Mouse (Mus musculus) hindbrain, embryonic 11.5 days (tissue): ENCODE results near the gene Fasn. TPM values are rescaled to one million over a fixed set of nuclear protein-coding genes. Genes with fewer than 3 reads are reported as not detected.

Source experiments
- ATAC-seq: fragments of 200-750 bp; cut with Nextera tagmentation; 2 replicates; pipeline ENCODE4 v1.8.0; 2017; ENCODE audit warnings: mild to moderate bottlenecking, moderate TSS enrichment, moderate library complexity; ENCODE audit not compliant: low FRiP score
- DNase-seq: peaks from one replicate; pipeline ENCODE4 v3.0.0-alpha.2; 2015; ENCODE audit warnings: low spot score
- H3K27ac ChIP-seq: fragments of 300-500 bp; sonication (generic); 2 replicates; pipeline ENCODE4 v1.5.1; 2014; ENCODE audit warnings: mild to moderate bottlenecking, low read depth, low read length
- H3K27me3 ChIP-seq: fragments of 300-500 bp; sonication (generic); 2 replicates; pipeline ENCODE4 v1.6.1; 2014; ENCODE audit warnings: mild to moderate bottlenecking, low read length, moderate library complexity, mixed read lengths; ENCODE audit not compliant: control insufficient read depth, insufficient read depth
- H3K36me3 ChIP-seq: fragments of 300-500 bp; sonication (generic); 2 replicates; pipeline ENCODE4 v1.6.1; 2014; ENCODE audit warnings: mild to moderate bottlenecking, low read length, moderate library complexity, mixed read lengths; ENCODE audit not compliant: control insufficient read depth, insufficient read depth
- H3K4me1 ChIP-seq: fragments of 300-500 bp; sonication (generic); replicated peaks from 2 replicates; pipeline ENCODE4 v1.6.1; 2014; ENCODE audit warnings: low read length, mixed read lengths; ENCODE audit not compliant: control insufficient read depth, insufficient read depth
- H3K4me2 ChIP-seq: fragments of 300-500 bp; sonication (generic); replicated peaks from 2 replicates; pipeline ENCODE4 v1.6.1; 2014; ENCODE audit warnings: mild to moderate bottlenecking, low read depth, low read length
- H3K4me3 ChIP-seq: fragments of 300-500 bp; sonication (generic); 2 replicates; pipeline ENCODE4 v1.5.1; 2014; ENCODE audit warnings: low read depth, low read length
- H3K9ac ChIP-seq: fragments of 300-500 bp; sonication (generic); 2 replicates; pipeline ENCODE4 v1.6.1; 2014; ENCODE audit warnings: low read depth, low read length
- H3K9me3 ChIP-seq: fragments of 300-500 bp; sonication (generic); 2 replicates; pipeline ENCODE4 v1.6.1; 2016; ENCODE audit warnings: low read length; ENCODE audit not compliant: control insufficient read depth
- WGBS: fragments of 180-500 bp; shearing (Covaris S2); extraction: QIAGEN DNeasy Blood & Tissue Kit; methylation state at CpG from one replicate; pipeline ENCODE4 v1.1.7; 2014; 5-methylcytosine and 5-hydroxymethylcytosine counted together
- polyA plus RNA-seq: library from polyadenylated mRNA; unstranded; fragments of >200 nt; fragmentation: Nextera tagmentation; extraction: Ambion mirVana; gene quantifications from 2 replicates; pipeline ENCODE4 v1.2.1, GENCODE M21; 2014

The Fasn gene
- polyA plus RNA-seq, 1 experiment from 2014 or later = 76.0 TPM

DNA sequence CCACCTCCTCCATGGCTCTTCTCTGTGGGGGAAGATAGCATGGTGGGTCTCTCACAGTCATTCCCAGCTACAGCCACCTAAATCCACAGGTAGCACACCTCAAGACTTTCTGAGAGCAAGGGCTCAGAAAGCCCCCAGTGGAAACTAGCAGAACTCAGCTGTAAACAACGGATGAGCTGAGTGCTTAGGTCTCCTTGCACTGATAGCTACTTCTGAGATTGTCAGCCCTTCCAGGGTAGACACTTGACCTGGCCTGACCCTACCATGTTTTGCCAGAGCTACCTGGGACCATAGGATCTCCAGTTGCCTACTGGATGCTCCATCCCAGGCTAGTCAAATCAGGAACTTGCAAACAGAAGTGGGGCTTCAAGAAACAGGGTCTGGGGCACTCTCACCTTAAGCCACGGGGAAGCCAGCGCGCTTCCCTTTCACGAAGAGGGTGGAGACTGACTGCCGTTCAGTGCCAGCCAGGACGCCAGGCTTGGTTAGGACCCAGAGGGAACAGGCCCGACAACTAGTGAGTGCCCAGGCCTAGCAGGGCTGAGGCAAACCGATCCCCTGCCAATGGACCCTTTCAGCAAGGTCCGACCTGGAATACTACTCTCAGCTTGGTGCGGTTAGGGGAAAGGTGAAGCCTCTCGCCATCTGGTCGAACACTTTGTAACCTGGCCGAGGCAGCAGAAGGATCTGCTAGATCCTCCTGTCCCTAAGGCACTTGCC lies 1.4 kb downstream of the Fasn start:
- H3K4me2 ChIP-seq = peak overlapping the region; percentile 96
- no peak for ATAC-seq
- H3K4me1 ChIP-seq = peaks cover 33% of the 10 kb centered on the region
- H3K4me3 ChIP-seq = peak overlapping the region; percentile 88
- 1% methylated on average over 14 of the region's 14 CpGs for WGBS
- peak overlapping the region; percentile 100 for H3K27ac ChIP-seq
- no peak for DNase-seq
- H3K9ac ChIP-seq = peak overlapping the region; percentile 88
- H3K9me3 ChIP-seq = no peaks in the 10 kb centered on the region
- peaks cover 14% of the 10 kb centered on the region for H3K36me3 ChIP-seq
- no peaks in the 10 kb centered on the region for H3K27me3 ChIP-seq

DNA sequence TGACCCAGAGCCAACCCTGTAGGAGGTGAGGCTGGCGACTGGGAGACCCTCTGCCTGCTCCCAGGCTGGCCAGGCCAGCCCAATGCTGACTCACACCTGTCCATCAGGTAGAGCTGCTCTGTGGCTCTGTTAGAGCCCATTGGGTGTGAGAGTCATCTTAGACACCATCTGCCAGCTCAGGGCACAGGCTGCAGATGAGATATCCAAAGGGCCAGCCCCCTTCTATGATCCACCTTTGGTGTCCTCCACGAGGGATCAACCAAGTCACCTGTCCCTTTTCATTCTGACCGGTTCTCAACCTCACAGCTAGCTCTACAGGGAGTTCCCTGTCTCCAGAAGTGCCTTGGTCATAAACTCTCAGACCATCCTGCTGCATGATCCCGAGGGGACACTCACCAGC lies 2.0 kb downstream of the Fasn start:
- Histone ChIP-seq H3K9ac (peak overlapping the region; percentile 88), H3K4me3 (peak overlapping the region; percentile 88), H3K27ac (no peak overlapping the region), H3K9me3 (no peaks in the 10 kb centered on the region), H3K36me3 (peaks cover 19% of the 10 kb centered on the region), H3K4me2 (peak overlapping the region; percentile 96), H3K4me1 (peaks cover 33% of the 10 kb centered on the region), H3K27me3 (no peaks in the 10 kb centered on the region)
- ATAC-seq = no peak
- DNase-seq = no peak
- 74% methylated on average over 4 of the region's 4 CpGs for WGBS

DNA sequence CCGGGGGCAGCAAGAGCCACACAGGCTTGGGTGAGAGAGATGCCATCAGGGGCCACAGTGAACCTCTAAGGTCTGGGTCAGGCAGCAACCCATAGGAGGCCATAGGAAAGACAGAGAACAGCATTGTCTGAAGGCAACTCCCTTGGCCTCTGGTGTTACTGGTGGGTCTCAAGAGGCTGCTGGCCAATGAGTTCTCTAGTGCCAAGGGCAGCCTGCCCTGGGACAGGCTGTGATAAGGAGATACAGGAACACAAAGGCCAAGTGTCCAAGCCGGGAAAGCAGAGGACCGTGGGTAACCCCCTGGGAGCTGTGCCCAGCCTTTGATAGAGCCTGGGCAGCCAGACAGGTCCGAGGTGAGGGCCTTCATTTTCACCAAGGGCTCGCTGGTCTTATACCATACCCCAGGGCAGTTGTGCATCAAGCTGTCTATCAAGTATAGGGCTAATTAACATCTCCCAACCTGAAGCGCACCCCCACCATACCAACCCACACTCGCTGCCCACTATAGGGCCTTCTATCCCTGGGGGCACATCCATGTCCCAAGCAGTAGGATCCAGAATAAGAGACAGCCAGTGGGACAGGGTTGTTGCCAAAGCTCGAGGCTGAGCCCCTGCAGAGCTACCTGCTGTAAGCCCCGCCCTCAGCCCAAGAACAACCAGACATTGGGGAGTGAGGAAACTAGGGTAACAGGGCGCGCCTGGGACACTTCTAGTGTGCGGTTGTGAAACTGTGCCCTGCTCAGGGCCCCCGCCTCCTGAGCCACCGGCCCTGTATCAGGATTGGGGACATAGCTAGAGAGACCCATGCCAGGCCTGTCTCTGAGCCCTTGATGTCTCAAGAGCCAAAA lies 3.0 kb downstream of the Fasn start:
- WGBS = 87% methylated on average over 14 of the region's 14 CpGs
- ATAC-seq (no peak), DNase-seq (no peak)
- Histone ChIP-seq H3K9ac (peak overlapping the region; percentile 16), H3K27ac (no peak overlapping the region), H3K9me3 (no peaks in the 10 kb centered on the region), H3K4me3 (no peak overlapping the region; the same call in 1 of the 2 replicates), H3K27me3 (no peaks in the 10 kb centered on the region), H3K36me3 (peaks cover 27% of the 10 kb centered on the region), H3K4me2 (peak overlapping the region; percentile 96), H3K4me1 (peaks cover 33% of the 10 kb centered on the region)

DNA sequence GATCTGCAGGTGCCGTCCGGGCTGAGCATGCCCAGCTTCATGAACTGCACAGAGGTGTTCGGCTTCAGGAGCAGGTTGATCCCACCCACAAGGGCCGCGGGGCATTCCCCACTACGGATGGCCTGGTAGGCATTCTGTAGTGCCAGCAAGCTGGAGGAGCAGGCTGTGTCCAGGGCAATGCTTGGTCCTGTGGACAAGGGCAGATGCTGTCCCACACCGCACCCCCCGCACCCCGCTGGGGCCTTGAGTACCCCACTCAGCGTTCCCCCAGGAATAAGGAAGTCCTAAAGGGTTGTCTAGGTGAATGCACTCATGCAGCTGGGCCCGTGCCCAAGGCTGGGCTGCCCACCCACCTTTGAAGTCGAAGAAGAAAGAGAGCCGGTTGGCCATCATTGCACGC lies 3.8 kb downstream of the Fasn start:
- Histone ChIP-seq H3K36me3 (peaks cover 34% of the 10 kb centered on the region), H3K9me3 (no peaks in the 10 kb centered on the region), H3K27me3 (no peaks in the 10 kb centered on the region), H3K9ac (no peak overlapping the region), H3K4me3 (no peak overlapping the region), H3K4me1 (peaks cover 28% of the 10 kb centered on the region), H3K4me2 (no peak overlapping the region), H3K27ac (no peak overlapping the region)
- 94% methylated on average over 14 of the region's 14 CpGs for WGBS
- no peak for ATAC-seq
- no peak for DNase-seq

DNA sequence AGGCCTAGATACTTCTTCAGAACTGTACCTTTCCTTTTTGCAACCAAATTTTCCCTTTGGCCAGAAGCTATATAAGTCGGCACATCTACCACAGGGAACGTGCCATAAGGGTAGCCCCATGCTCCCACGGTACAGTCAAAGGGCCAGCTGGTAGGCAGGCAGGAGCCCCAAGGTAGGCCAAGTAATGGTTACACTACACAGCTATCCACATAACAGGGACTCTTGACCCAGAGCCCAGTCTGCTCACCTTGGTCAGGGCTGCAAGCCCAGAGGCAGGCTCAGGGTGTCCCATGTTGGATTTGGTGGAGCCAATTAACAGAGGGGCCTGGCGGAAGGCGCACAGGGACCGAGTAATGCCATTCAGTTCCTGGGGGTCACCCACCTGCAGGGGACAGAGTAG lies 4.8 kb downstream of the Fasn start:
- H3K9me3 ChIP-seq = no peaks in the 10 kb centered on the region
- H3K4me1 ChIP-seq = peaks cover 21% of the 10 kb centered on the region
- DNase-seq = no peak
- 92% methylated on average over 6 of the region's 6 CpGs for WGBS
- H3K27ac ChIP-seq = no peak overlapping the region
- no peak overlapping the region for H3K4me2 ChIP-seq
- H3K9ac ChIP-seq = no peak overlapping the region
- no peaks in the 10 kb centered on the region for H3K27me3 ChIP-seq
- ATAC-seq = no peak
- peaks cover 43% of the 10 kb centered on the region for H3K36me3 ChIP-seq
- H3K4me3 ChIP-seq = no peak overlapping the region

DNA sequence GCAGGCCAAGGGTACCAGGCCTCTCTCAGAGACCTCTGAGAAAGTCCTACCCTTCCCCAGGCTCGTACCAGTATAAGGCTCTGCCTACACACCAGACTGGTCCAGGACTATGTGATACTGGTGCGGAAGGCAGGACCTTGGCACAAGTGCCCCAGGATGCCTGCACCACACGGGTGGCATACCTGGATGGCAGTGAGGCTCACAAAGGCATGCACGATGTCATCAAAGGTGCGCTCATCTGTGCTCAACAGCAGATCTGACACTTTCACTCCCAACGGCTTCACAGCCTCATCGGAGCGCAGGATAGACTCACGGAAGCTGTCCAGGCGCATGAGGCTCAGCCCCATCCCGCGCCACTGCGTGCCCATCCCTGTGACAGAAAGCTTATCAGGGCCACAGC lies 6.1 kb downstream of the Fasn start:
- no peaks in the 10 kb centered on the region for H3K27me3 ChIP-seq
- 94% methylated on average over 13 of the region's 13 CpGs for WGBS

DNA sequence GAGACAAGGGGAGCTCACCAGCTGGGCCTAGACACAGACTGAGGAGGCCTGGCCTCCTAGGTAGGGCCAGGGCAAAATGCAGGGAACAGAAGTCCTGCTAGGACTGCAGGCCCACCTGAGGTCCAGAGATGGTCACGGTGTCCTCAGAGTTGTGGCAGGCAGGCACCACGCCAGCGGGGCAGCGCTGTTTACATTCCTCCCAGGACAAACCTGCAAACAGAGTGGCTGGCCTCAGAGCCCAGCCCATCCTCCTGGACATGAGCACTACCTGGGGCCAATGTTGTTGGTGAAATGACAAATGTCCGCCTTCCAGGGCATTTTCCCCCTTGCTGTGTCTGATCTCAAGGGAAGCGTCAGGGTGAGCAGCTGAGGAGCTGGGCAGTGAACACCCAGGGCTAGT lies 7.0 kb downstream of the Fasn start:
- H3K9ac ChIP-seq = no peak overlapping the region
- peaks cover 16% of the 10 kb centered on the region for H3K4me1 ChIP-seq
- WGBS = 94% methylated on average over 6 of the region's 6 CpGs
- no peak for DNase-seq
- no peak overlapping the region for H3K4me3 ChIP-seq
- no peak overlapping the region for H3K4me2 ChIP-seq
- H3K9me3 ChIP-seq = no peaks in the 10 kb centered on the region
- H3K36me3 ChIP-seq = peaks cover 61% of the 10 kb centered on the region
- H3K27ac ChIP-seq = no peak overlapping the region
- H3K27me3 ChIP-seq = no peaks in the 10 kb centered on the region
- ATAC-seq = no peak

More for the DNA sequence above, 6.1 kb downstream of the Fasn start:
- ATAC-seq (no peak), DNase-seq (no peak)
- Histone ChIP-seq H3K4me2 (no peak overlapping the region), H3K4me3 (no peak overlapping the region), H3K36me3 (peaks cover 55% of the 10 kb centered on the region), H3K9me3 (no peaks in the 10 kb centered on the region), H3K4me1 (peaks cover 21% of the 10 kb centered on the region), H3K27ac (no peak overlapping the region), H3K9ac (no peak overlapping the region)

DNA sequence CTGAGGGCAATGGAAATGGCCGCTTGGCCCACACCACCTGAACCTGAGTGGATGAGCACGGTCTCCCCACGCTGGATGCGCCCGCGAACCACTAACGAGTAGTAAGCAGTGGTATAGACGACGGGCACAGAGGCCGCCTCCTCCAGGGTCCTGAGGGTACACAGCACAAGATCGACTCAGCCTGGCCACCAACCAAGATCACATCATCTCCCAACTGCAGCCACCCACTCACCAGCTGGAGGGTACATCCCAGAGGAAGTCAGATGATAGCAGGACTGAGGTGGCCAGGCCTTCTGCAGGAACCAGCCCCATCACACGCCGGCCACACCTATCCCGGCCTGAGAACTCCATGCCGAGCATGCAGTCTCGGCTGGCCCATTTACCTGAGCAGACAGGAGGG lies 12.3 kb downstream of the Fasn start:
- Histone ChIP-seq H3K4me3 (no peak overlapping the region), H3K9me3 (no peaks in the 10 kb centered on the region), H3K27ac (no peak overlapping the region), H3K36me3 (peaks cover 67% of the 10 kb centered on the region), H3K9ac (no peak overlapping the region), H3K4me2 (no peak overlapping the region), H3K4me1 (no peaks in the 10 kb centered on the region), H3K27me3 (no peaks in the 10 kb centered on the region)
- WGBS = 96% methylated on average over 16 of the region's 16 CpGs
- ATAC-seq (no peak), DNase-seq (no peak)
